ENCODE assay signal across 8 mouse cellular contexts in the genomic region with DNA sequence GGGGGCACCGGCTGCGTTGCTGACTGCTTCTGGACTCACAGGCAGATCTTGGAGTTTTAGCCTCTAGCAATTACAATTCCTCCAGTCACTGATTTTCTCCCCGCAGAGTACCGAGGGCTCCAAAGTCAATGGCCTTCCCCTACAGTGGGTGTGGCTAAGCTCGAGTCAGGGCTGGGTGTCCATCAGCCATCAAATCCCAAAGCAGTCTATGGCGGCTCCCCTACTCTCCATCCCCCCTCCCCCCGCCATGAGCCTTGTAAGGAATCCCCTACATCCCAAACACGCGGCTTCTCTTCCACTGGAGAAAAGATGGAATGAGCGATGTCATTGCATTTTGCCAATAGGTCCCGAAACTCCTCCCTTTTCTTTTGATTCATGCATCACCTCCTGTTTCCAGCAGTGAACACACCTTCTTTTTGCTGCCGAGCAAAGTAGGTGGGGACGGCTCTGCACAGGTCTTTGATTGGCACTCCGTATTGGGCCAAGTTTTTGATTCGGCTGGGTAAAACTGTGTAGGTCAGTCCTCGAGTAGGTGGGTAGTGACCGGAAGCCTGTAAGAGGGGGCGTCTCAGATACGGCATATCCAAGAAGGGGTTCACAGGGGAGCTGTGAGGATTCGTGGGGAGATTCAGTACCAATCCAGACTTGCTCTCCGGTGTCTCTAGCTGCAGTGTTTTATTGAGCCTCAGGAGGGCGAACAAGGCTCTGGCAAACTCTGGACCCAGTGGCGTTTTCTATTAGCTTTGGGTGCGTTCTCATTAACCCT. TPM values are rescaled to one million over a fixed set of nuclear protein-coding genes. Genes with fewer than 3 reads are reported as not detected.
DNase-seq lines count a peak whose midpoint lies in the region; ATAC-seq lines count a peak whose summit lies in the region.

No protein-coding gene starts in this region.

- peak; percentile 52 for ATAC-seq in activated CD4-positive, CD25-positive, alpha-beta regulatory T cell, adult 4 months
- ATAC-seq in midbrain, embryonic 12.5 days (ENCODE audit: low FRiP score, low read depth) = 0 out of 2 replicates have a peak, but pooled peaks have one; percentile 47

- peak overlapping the region; percentile 55 for H3K4me2 ChIP-seq in midbrain, embryonic 12.5 days (replicated peaks)

- peak; percentile 23 to 47 for DNase-seq in layer of hippocampus, postnatal 10 days (ENCODE audit: low spot score in 2 of 2)
- DNase-seq in layer of hippocampus, adult 9-10 months (ENCODE audit: low spot score) = no peak
- peak; percentile 18 to 38 for DNase-seq in frontal cortex, postnatal 36 days (ENCODE audit: low spot score in 2 of 2)
- DNase-seq in left cerebral cortex, postnatal 25 days (ENCODE audit: low spot score in 2 of 2) = peak; percentile 32
- no peak for DNase-seq in thymus, postnatal 25 days
- no peak for DNase-seq in gastrocnemius, postnatal 14 days

- WGBS in midbrain, embryonic 12.5 days = 11% methylated on average over 24 of the region's 24 CpGs

- no peaks in the 10 kb centered on the region for H3K9me3 ChIP-seq in midbrain, embryonic 12.5 days

- H3K27ac ChIP-seq in midbrain, embryonic 12.5 days (replicated peaks) = no peak overlapping the region

- H3K27me3 ChIP-seq in midbrain, embryonic 12.5 days = peaks cover 30% of the 10 kb centered on the region

- H3K9ac ChIP-seq in midbrain, embryonic 12.5 days (replicated peaks) = 0 out of 2 replicates have a peak overlapping the region, but pooled peaks have one; percentile 25

- intact Hi-C loops in left cerebral cortex, postnatal 25 days (cut with DNase I) = no loop called here
- intact Hi-C loops in gastrocnemius, postnatal 14 days (cut with DNase I; ENCODE audit: low total_unique reads) = no loop called here

- H3K4me1 ChIP-seq in midbrain, embryonic 12.5 days = peaks cover 13% of the 10 kb centered on the region; the same call in 1 of the 2 replicates

- peak overlapping the region; percentile 33 for H3K4me3 ChIP-seq in midbrain, embryonic 12.5 days

- no peaks in the 10 kb centered on the region for H3K36me3 ChIP-seq in midbrain, embryonic 12.5 days

RNA-seq across cellular contexts. Expression of a gene that starts 4.6 kb away (rescaled TPM):
- 1 to 10 TPM; 1.0 to 1.8 TPM for total RNA-seq in layer of hippocampus, postnatal 10 days (2021)
- polyA plus RNA-seq in activated CD4-positive, CD25-positive, alpha-beta regulatory T cell, adult 4 months (2017; shearing (Covaris generic)) = not detected
- 1 to 10 TPM; 3.2 to 3.9 TPM for total RNA-seq in left cerebral cortex, postnatal 25 days (2021)
- polyA plus RNA-seq in midbrain, embryonic 12.5 days (2016; fragmentation: Nextera tagmentation; extraction: Ambion mirVana) = not detected in 2 replicates
- total RNA-seq in gastrocnemius, postnatal 14 days (2021) = 1 to 10 TPM in 1 of 2 experiments, under 1 TPM in 1; 0.82 to 2.3 TPM

RNA-seq across cellular contexts. Expression of a gene that starts 11.0 kb away (rescaled TPM):
- total RNA-seq in layer of hippocampus, postnatal 10 days (2021) = not detected
- not detected for polyA plus RNA-seq in activated CD4-positive, CD25-positive, alpha-beta regulatory T cell, adult 4 months (2017; shearing (Covaris generic))
- not detected for total RNA-seq in left cerebral cortex, postnatal 25 days (2021)
- polyA plus RNA-seq in midbrain, embryonic 12.5 days (2016; fragmentation: Nextera tagmentation; extraction: Ambion mirVana) = not detected in 2 replicates
- not detected for total RNA-seq in gastrocnemius, postnatal 14 days (2021)

RNA-seq across cellular contexts. Expression of a gene that starts 33.4 kb away (rescaled TPM):
- not detected for total RNA-seq in layer of hippocampus, postnatal 10 days (2021)
- polyA plus RNA-seq in activated CD4-positive, CD25-positive, alpha-beta regulatory T cell, adult 4 months (2017; shearing (Covaris generic)) = not detected
- total RNA-seq in left cerebral cortex, postnatal 25 days (2021) = under 1 TPM in 1 of 2 experiments, not detected in 1; 0.30 TPM
- polyA plus RNA-seq in midbrain, embryonic 12.5 days (2016; fragmentation: Nextera tagmentation; extraction: Ambion mirVana) = not detected in 2 replicates
- not detected for total RNA-seq in gastrocnemius, postnatal 14 days (2021)

RNA-seq across cellular contexts. Expression of a gene that starts 44.7 kb away (rescaled TPM):
- under 1 TPM; 0.09 TPM for total RNA-seq in layer of hippocampus, postnatal 10 days (2021)
- not detected for polyA plus RNA-seq in activated CD4-positive, CD25-positive, alpha-beta regulatory T cell, adult 4 months (2017; shearing (Covaris generic))
- total RNA-seq in left cerebral cortex, postnatal 25 days (2021) = not detected
- not detected in 2 replicates for polyA plus RNA-seq in midbrain, embryonic 12.5 days (2016; fragmentation: Nextera tagmentation; extraction: Ambion mirVana)
- total RNA-seq in gastrocnemius, postnatal 14 days (2021) = not detected

RNA-seq across cellular contexts. Expression of a gene that starts 48.5 kb away (rescaled TPM):
- 10 to 100 TPM; 15.4 to 16.5 TPM for total RNA-seq in layer of hippocampus, postnatal 10 days (2021)
- under 1 TPM in 1 of 2 experiments, not detected in 1; 0.37 TPM for polyA plus RNA-seq in activated CD4-positive, CD25-positive, alpha-beta regulatory T cell, adult 4 months (2017; shearing (Covaris generic))
- total RNA-seq in left cerebral cortex, postnatal 25 days (2021) = 10 to 100 TPM; 13.5 to 14.7 TPM
- 4.3 and 5.6 TPM in 2 replicates for polyA plus RNA-seq in midbrain, embryonic 12.5 days (2016; fragmentation: Nextera tagmentation; extraction: Ambion mirVana)
- 10 to 100 TPM; 26.6 to 37.9 TPM for total RNA-seq in gastrocnemius, postnatal 14 days (2021)

Comparison
In these comparisons a context has a peak if more than half of its experiments do, and no peak if none do; other contexts are left out.
1. DNase-seq: peak in layer of hippocampus, postnatal 10 days (2 of 2), frontal cortex, postnatal 36 days (2 of 2) and left cerebral cortex, postnatal 25 days (2 of 2); none in layer of hippocampus, adult 9-10 months (single experiment), thymus, postnatal 25 days (single experiment) and gastrocnemius, postnatal 14 days (single experiment).